Mouse (Mus musculus): Measurements from ENCODE around the gene Trim25.

- TF ChIP-seq POLR2A (IDR thresholded peaks at IDR 0.05; ENCODE audit: control insufficient read depth, extremely low read depth, insufficient read depth, low read length, poor library complexity) (no peak), CTCF (IDR thresholded peaks at IDR 0.05; ENCODE audit: borderline replicate concordance, control insufficient read depth, extremely low read depth, insufficient read depth, low read length, poor library complexity) (no peak)
Measured at GRCm38 (mm10) chr11:89034592-89034991, 35.4 kb downstream of the Trim25 start.
